Mouse (Mus musculus): Measurements from ENCODE around the gene Hexim2.

DNA sequence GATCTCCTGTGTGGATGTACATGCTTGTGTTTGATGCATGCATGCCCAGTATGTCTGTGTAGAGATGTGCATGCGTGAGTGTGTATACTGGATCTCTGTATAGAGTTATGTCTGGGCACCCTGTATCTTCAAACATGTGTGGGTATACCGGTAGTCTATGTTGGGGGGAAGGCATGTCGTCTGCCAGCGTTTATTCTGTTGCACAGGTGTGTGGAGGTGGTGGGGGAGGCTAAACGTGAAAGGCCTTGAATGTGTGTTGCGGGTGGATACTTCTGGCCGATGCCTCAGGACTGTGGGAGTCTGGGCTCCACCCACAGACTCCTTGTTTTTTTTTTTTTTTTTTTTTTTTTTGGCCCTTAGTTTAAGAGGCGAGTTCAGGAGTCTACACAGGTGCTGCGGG, 49.1 kb downstream of the Hexim2 start:
- TF ChIP-seq POLR2A (IDR thresholded peaks at IDR 0.05; ENCODE audit: borderline replicate concordance, control insufficient read depth, low read depth, low read length): no peak
- no peak for TF ChIP-seq CTCF (IDR thresholded peaks at IDR 0.05; ENCODE audit: control insufficient read depth, insufficient read depth, low read length)

Measured in bone marrow, adult 2 months (tissue).